Mouse (Mus musculus) testis, adult 2 months (tissue): ENCODE measurements around the gene Tuba4a. TPM values are rescaled to one million over a fixed set of nuclear protein-coding genes. Genes with fewer than 3 reads are reported as not detected.

Source experiments
- H3K27ac ChIP-seq: fragments of 200-500 bp; 2 replicates; pipeline ENCODE4 v1.5.1; 2012; ENCODE audit warnings: low read depth, low read length; ENCODE audit not compliant: control insufficient read depth, insufficient read depth
- H3K27me3 ChIP-seq: fragments of 200-500 bp; 2 replicates; pipeline ENCODE4 v1.6.1; 2012; ENCODE audit warnings: mild to moderate bottlenecking, low read length, moderate library complexity; ENCODE audit not compliant: control insufficient read depth, insufficient read depth
- H3K36me3 ChIP-seq: fragments of 200-500 bp; 2 replicates; pipeline ENCODE4 v1.6.1; 2012; ENCODE audit warnings: mild to moderate bottlenecking, low read length; ENCODE audit not compliant: control insufficient read depth, insufficient read depth
- H3K4me1 ChIP-seq: fragments of 200-500 bp; 2 replicates; pipeline ENCODE4 v1.6.1; 2012; ENCODE audit warnings: low read length; ENCODE audit not compliant: control insufficient read depth, insufficient read depth
- H3K4me3 ChIP-seq: fragments of 200-500 bp; 2 replicates; pipeline ENCODE4 v1.5.1; 2012; ENCODE audit warnings: low read depth, mild to moderate bottlenecking, low read length, moderate library complexity, mixed read lengths; ENCODE audit not compliant: control insufficient read depth
- CTCF ChIP-seq: fragments of 200-500 bp; IDR thresholded peaks from 2 replicates; pipeline ENCODE4 v1.5.1; 2012; ENCODE audit warnings: low read depth, mild to moderate bottlenecking, inconsistent platforms, low read length, moderate library complexity; ENCODE audit not compliant: control insufficient read depth, insufficient read depth, insufficient replicate concordance
- POLR2A ChIP-seq: fragments of 200-500 bp; IDR thresholded peaks from 2 replicates; pipeline ENCODE4 v1.6.1; 2012; ENCODE audit warnings: low read depth, mild to moderate bottlenecking, inconsistent platforms, low read length, moderate library complexity; ENCODE audit not compliant: control insufficient read depth
- polyA plus RNA-seq: library from polyadenylated mRNA; depleted of rRNA; stranded (reverse); fragments of >200 nt; gene quantifications from 2 replicates; pipeline ENCODE4 v1.2.3, GENCODE M21; 2012; rRNA removed

Gene Tuba4a
- 163 and 204 TPM in 2 replicates for polyA plus RNA-seq

GRCm38 (mm10) chr1:75219531-75219930 is at the start of gene Tuba4a:
TSS of gene Tuba4a (minus strand) at chr1:75219865.
- peak within 1 kb of the TSS; percentile 82 for H3K4me3 ChIP-seq
- H3K36me3 ChIP-seq: no peaks in the 10 kb centered on the region
- H3K4me1 ChIP-seq: peaks cover 18% of the 10 kb centered on the region
- H3K27me3 ChIP-seq: peaks cover 4% of the 10 kb centered on the region
- TF ChIP-seq CTCF (no peak), POLR2A (no peak)
- H3K27ac ChIP-seq: no peak within 1 kb of the TSS

- no peaks in the 10 kb centered on the region; the same call in 1 of the 2 replicates for H3K27me3 ChIP-seq
- H3K4me1 ChIP-seq: peaks cover 6% of the 10 kb centered on the region
- no peak within 1 kb of the TSS; the same call in 1 of the 2 replicates for H3K4me3 ChIP-seq
- no peak for TF ChIP-seq POLR2A
- no peak for TF ChIP-seq CTCF
- H3K27ac ChIP-seq: no peak within 1 kb of the TSS
- H3K36me3 ChIP-seq: no peaks in the 10 kb centered on the region
Measured at GRCm38 (mm10) chr1:75264091-75264880, 44.6 kb upstream of the Tuba4a start, which contains the start of gene Ptprn. TSS of gene Ptprn (minus strand) at chr1:75264502.

- no peak overlapping the region for H3K27ac ChIP-seq
- H3K4me1 ChIP-seq: peaks cover 6% of the 10 kb centered on the region
- H3K27me3 ChIP-seq: no peaks in the 10 kb centered on the region; the same call in 1 of the 2 replicates
- no peaks in the 10 kb centered on the region for H3K36me3 ChIP-seq
- H3K4me3 ChIP-seq: no peak overlapping the region; the same call in 1 of the 2 replicates
- no peak for TF ChIP-seq POLR2A
- TF ChIP-seq CTCF: peak; percentile 4; the same call in 1 of the 2 replicates
Measured at GRCm38 (mm10) chr1:75262969-75263951, 43.6 kb upstream of the Tuba4a start.

- H3K27me3 ChIP-seq: no peaks in the 10 kb centered on the region; the same call in 1 of the 2 replicates
- TF ChIP-seq CTCF (no peak), POLR2A (no peak)
- peaks cover 6% of the 10 kb centered on the region for H3K4me1 ChIP-seq
- H3K27ac ChIP-seq: no peak overlapping the region
- H3K4me3 ChIP-seq: no peak overlapping the region
- H3K36me3 ChIP-seq: no peaks in the 10 kb centered on the region
Measured at GRCm38 (mm10) chr1:75261278-75261677, 41.6 kb upstream of the Tuba4a start.

- Histone ChIP-seq H3K36me3 (no peaks in the 10 kb centered on the region), H3K27me3 (no peaks in the 10 kb centered on the region), H3K27ac (no peak overlapping the region), H3K4me3 (no peak overlapping the region), H3K4me1 (peaks cover 18% of the 10 kb centered on the region)
- no peak for TF ChIP-seq POLR2A
- TF ChIP-seq CTCF: no peak
Measured at GRCm38 (mm10) chr1:75255516-75256046, 35.9 kb upstream of the Tuba4a start.

- H3K4me3 ChIP-seq: no peak overlapping the region
- no peak overlapping the region for H3K27ac ChIP-seq
- TF ChIP-seq POLR2A (no peak), CTCF (no peak)
- H3K36me3 ChIP-seq: no peaks in the 10 kb centered on the region
- peaks cover 18% of the 10 kb centered on the region for H3K4me1 ChIP-seq
- no peaks in the 10 kb centered on the region for H3K27me3 ChIP-seq
Measured at GRCm38 (mm10) chr1:75254625-75255013, 35.0 kb upstream of the Tuba4a start.

- Histone ChIP-seq H3K36me3 (no peaks in the 10 kb centered on the region), H3K27me3 (no peaks in the 10 kb centered on the region), H3K4me3 (peak overlapping the region; percentile 75), H3K27ac (no peak overlapping the region), H3K4me1 (peaks cover 18% of the 10 kb centered on the region)
- TF ChIP-seq CTCF (peak; percentile 75; the same call in 1 of the 2 replicates), POLR2A (no peak)
Measured at GRCm38 (mm10) chr1:75253849-75254624, 34.4 kb upstream of the Tuba4a start.
